Mouse (Mus musculus): ENCODE results near the gene Nup50. TPM values are rescaled to one million over a fixed set of nuclear protein-coding genes. Genes with fewer than 3 reads are reported as not detected.
A peak's percentile ranks its signal among the peaks of the same experiment; 100 is the strongest.
"Not testable (repeated sequence)": the region's sequence is repeated elsewhere in the genome, so short reads cannot be mapped to it uniquely, and the experiment has no call there.

The Nup50 gene
- polyA plus RNA-seq (2016; fragmentation: Nextera tagmentation; extraction: Ambion mirVana) = 34.0 and 42.5 TPM in 2 replicates

- Histone ChIP-seq H3K4me3 (peak within 1 kb of the TSS; percentile 96), H3K27me3 (ENCODE audit: insufficient read depth, poor library complexity, severe bottlenecking) (no peaks in the 10 kb centered on the region), H3K36me3 (peaks cover 16% of the 10 kb centered on the region), H3K9me3 (no peaks in the 10 kb centered on the region), H3K27ac (peak within 1 kb of the TSS; percentile 99), H3K4me1 (peaks cover 23% of the 10 kb centered on the region)
- DNase-seq (ENCODE audit: low spot score) = peak; percentile 100
- WGBS = under 1% methylated on average over 60 of the region's 60 CpGs
Observed at GRCm38 (mm10) chr15:84922884-84923507, at the start of gene Nup50. Gene Nup50, plus strand, starts transcription at chr15:84923411.

DNA sequence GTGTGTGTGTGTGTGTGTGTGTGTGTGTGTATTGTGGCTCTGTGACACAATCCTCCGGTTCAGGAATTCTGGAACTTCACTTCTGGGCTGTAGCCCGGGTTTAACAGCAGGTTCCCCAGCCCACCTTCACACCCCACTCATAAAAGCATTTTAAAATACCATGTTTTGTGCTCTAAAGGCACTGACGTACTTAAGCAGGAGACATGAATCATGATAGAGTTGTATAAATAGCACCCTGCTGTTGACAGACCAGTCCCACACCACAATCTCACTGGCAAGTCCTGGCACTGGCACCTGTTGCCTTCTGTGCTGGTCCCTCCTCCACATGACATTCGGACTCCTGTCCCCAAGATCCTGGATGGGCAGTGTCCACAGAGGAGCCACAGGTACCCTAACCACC, 49.3 kb upstream of the Nup50 start:
- H3K36me3 ChIP-seq = no peaks in the 10 kb centered on the region
- H3K4me1 ChIP-seq = peaks cover 5% of the 10 kb centered on the region; the same call in 1 of the 2 replicates
- H3K9me3 ChIP-seq = no peaks in the 10 kb centered on the region
- WGBS = 71% methylated on average over 4 of the region's 4 CpGs
- H3K27me3 ChIP-seq (ENCODE audit: insufficient read depth, poor library complexity, severe bottlenecking) = 0 out of 2 replicates have a peak, but pooled peaks cover 4% of the 10 kb centered on the region
- no peak for DNase-seq (ENCODE audit: low spot score)
- H3K4me3 ChIP-seq = no peak overlapping the region
- H3K27ac ChIP-seq = no peak overlapping the region

- H3K36me3 ChIP-seq = no peaks in the 10 kb centered on the region
- no peaks in the 10 kb centered on the region for H3K9me3 ChIP-seq
- no peak for DNase-seq (ENCODE audit: low spot score)
- no peak overlapping the region for H3K27ac ChIP-seq
- WGBS = 76% methylated on average over 12 of the region's 12 CpGs
- H3K4me1 ChIP-seq = peaks cover 5% of the 10 kb centered on the region; the same call in 1 of the 2 replicates
- no peak overlapping the region for H3K4me3 ChIP-seq
- 0 out of 2 replicates have a peak, but pooled peaks cover 4% of the 10 kb centered on the region for H3K27me3 ChIP-seq (ENCODE audit: insufficient read depth, poor library complexity, severe bottlenecking)
Observed at GRCm38 (mm10) chr15:84877029-84877815, 46.0 kb upstream of the Nup50 start.

- no peaks in the 10 kb centered on the region for H3K36me3 ChIP-seq
- WGBS = 81% methylated on average over 12 of the region's 12 CpGs
- no peak overlapping the region for H3K27ac ChIP-seq
- H3K27me3 ChIP-seq (ENCODE audit: insufficient read depth, poor library complexity, severe bottlenecking) = no peaks in the 10 kb centered on the region; the same call in 1 of the 2 replicates
- no peaks in the 10 kb centered on the region for H3K9me3 ChIP-seq
- peaks cover 10% of the 10 kb centered on the region; the same call in 1 of the 2 replicates for H3K4me1 ChIP-seq
- H3K4me3 ChIP-seq = no peak overlapping the region
- no peak for DNase-seq (ENCODE audit: low spot score)
Observed at GRCm38 (mm10) chr15:84888066-84888465, 35.1 kb upstream of the Nup50 start.

DNA sequence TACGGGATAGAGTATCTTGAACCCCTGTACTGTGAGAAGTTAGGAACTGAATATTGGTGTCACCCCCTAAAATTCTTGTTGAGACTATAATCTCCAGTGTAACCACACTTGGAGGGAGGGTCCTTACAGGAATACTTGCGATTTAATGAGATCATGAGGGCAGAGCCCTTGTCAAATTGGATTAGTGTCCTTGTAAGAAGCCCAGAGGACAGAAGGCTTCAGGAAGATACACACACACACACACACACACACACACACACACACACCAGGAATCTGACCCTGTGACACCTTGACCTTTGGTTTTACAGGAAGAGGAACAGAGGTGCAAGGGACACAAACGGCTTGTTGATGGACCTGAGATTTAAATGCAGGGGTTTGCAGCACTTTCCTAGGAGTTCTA, 32.0 kb upstream of the Nup50 start:
- no peak overlapping the region for H3K4me3 ChIP-seq
- no peaks in the 10 kb centered on the region for H3K36me3 ChIP-seq
- H3K9me3 ChIP-seq = no peaks in the 10 kb centered on the region
- H3K27me3 ChIP-seq (ENCODE audit: insufficient read depth, poor library complexity, severe bottlenecking) = no peaks in the 10 kb centered on the region; the same call in 1 of the 2 replicates
- H3K4me1 ChIP-seq = peaks cover 10% of the 10 kb centered on the region; the same call in 1 of the 2 replicates
- WGBS = 45% methylated on average over 3 of the region's 3 CpGs
- DNase-seq (ENCODE audit: low spot score) = no peak
- H3K27ac ChIP-seq = no peak overlapping the region

DNA sequence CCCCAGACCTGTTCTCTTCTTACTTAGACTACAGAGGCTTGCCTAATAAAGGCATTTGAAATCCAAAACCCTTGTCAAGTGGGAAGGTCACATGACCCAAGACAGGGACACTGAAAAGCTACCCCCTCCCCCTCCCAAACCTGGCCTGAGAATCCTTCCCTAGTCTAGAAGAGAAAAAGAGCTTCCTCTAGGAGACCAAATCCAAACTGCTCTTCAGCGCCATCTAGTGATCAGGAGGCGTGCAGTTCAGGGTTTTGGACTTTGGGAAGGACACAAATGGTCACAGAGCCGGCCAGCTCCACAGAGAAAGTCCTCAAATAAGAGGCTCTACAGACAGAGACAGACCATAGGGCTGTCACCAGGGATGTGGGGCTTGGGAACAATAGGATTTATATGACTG, 31.6 kb upstream of the Nup50 start:
- H3K4me3 ChIP-seq = no peak overlapping the region

DNA sequence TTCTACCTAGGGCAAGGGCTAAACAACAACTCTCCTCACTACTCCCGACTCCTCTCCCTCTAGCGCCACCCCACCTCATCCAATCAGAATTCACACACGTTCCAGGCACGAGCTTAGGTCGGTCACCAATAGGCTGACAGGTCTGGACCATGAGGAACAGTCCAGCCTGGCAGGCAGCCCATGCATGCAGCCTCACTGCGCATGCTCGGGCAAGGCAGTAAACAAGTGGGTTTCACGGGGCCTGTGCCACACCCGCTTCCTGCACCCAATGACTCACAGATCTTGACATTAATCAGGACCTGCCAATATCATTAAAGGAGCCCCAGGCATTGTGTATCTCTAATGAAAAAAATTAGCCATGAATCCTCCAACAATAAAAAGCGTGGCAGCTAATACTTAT, 27.0 kb upstream of the Nup50 start:
- not testable (repeated sequence) for H3K36me3 ChIP-seq; H3K4me3 ChIP-seq; H3K9me3 ChIP-seq; H3K27ac ChIP-seq; H3K27me3 ChIP-seq (ENCODE audit: insufficient read depth, poor library complexity, severe bottlenecking); DNase-seq (ENCODE audit: low spot score)
- peaks cover 14% of the 10 kb centered on the region for H3K4me1 ChIP-seq
- 67% methylated on average over 10 of the region's 10 CpGs for WGBS

More for the DNA sequence above, 31.6 kb upstream of the Nup50 start:
- H3K27ac ChIP-seq = no peak overlapping the region
- H3K4me1 ChIP-seq = peaks cover 10% of the 10 kb centered on the region; the same call in 1 of the 2 replicates
- H3K9me3 ChIP-seq = no peaks in the 10 kb centered on the region
- 6% methylated on average over 3 of the region's 3 CpGs for WGBS
- no peaks in the 10 kb centered on the region for H3K36me3 ChIP-seq
- DNase-seq (ENCODE audit: low spot score) = peak; percentile 79
- no peaks in the 10 kb centered on the region; the same call in 1 of the 2 replicates for H3K27me3 ChIP-seq (ENCODE audit: insufficient read depth, poor library complexity, severe bottlenecking)

GRCm38 (mm10) chr15:84896664-84897063, 26.5 kb upstream of the Nup50 start:
- Histone ChIP-seq H3K27me3 (ENCODE audit: insufficient read depth, poor library complexity, severe bottlenecking) (no peaks in the 10 kb centered on the region), H3K4me3 (no peak overlapping the region), H3K4me1 (peaks cover 10% of the 10 kb centered on the region; the same call in 1 of the 2 replicates), H3K9me3 (no peaks in the 10 kb centered on the region), H3K36me3 (no peaks in the 10 kb centered on the region), H3K27ac (no peak overlapping the region)
- no peak for DNase-seq (ENCODE audit: low spot score)
- WGBS = 64% methylated on average over 1 of the region's 1 CpGs

DNA sequence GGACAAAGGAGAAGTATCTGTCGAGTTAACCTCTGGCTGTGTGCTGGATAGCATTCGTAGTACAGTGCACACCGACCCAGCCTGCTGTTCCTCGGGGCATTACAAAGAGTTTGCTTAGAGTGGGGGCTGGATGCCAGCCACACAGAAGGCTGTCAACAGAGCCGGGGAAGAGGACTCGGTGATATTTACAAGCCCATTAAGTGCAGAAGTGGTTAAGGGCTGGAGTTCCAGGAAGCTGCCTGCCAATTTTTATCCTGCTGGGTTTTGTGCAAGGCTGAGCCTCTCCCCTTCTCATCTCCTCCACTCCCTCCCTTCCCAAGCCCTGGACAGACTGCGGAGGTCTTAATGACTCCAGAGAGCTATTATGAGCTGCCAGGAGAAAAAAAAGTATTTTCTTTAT, 25.1 kb upstream of the Nup50 start:
- peaks cover 9% of the 10 kb centered on the region; the same call in 1 of the 2 replicates for H3K4me1 ChIP-seq
- H3K27me3 ChIP-seq (ENCODE audit: insufficient read depth, poor library complexity, severe bottlenecking) = no peaks in the 10 kb centered on the region
- H3K36me3 ChIP-seq = no peaks in the 10 kb centered on the region
- H3K4me3 ChIP-seq = no peak overlapping the region
- DNase-seq (ENCODE audit: low spot score) = no peak
- WGBS = 25% methylated on average over 7 of the region's 7 CpGs
- H3K27ac ChIP-seq = no peak overlapping the region
- no peaks in the 10 kb centered on the region for H3K9me3 ChIP-seq

- Histone ChIP-seq H3K27me3 (ENCODE audit: insufficient read depth, poor library complexity, severe bottlenecking) (no peaks in the 10 kb centered on the region), H3K9me3 (no peaks in the 10 kb centered on the region), H3K4me3 (no peak overlapping the region), H3K27ac (no peak overlapping the region), H3K4me1 (peaks cover under 1% of the 10 kb centered on the region; the same call in 1 of the 2 replicates), H3K36me3 (no peaks in the 10 kb centered on the region)
- WGBS = 72% methylated on average over 7 of the region's 7 CpGs
- no peak for DNase-seq (ENCODE audit: low spot score)
Observed at GRCm38 (mm10) chr15:84903843-84904385, 19.3 kb upstream of the Nup50 start.

GRCm38 (mm10) chr15:84913201-84913600, 10.0 kb upstream of the Nup50 start:
- no peak for DNase-seq (ENCODE audit: low spot score)
- 88% methylated on average over 3 of the region's 3 CpGs for whole genome bisulfite sequencing
- H3K27me3 ChIP-seq (ENCODE audit: insufficient read depth, poor library complexity, severe bottlenecking) = no peaks in the 10 kb centered on the region

DNA sequence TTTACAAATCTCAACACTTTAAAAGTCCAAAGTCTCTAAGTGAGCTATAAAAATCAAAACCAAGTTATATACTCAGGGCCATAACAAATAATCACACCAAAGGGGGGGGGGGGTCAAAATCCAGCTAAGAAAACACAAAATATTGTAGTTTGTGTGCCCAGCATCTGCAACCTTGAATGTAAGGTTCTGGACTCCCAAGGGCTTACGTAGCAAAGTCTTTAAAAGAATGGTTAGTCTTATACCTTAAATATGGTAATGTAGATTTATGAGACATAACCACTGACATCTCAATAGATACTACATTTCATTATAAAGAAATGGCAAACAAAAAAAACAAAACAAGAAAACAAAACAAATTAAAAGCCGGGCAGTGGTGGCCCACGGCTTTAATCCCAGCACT, 3.3 kb upstream of the Nup50 start, which contains the start of gene Gm29666:
Gene Gm29666, minus strand, starts transcription at position 101 of the 400 bp plus-strand sequence.
- DNase-seq (ENCODE audit: low spot score) = no peak
- H3K36me3 ChIP-seq = peaks cover 4% of the 10 kb centered on the region; the same call in 1 of the 2 replicates
- H3K4me1 ChIP-seq = peaks cover 11% of the 10 kb centered on the region; the same call in 1 of the 2 replicates
- H3K9me3 ChIP-seq = no peaks in the 10 kb centered on the region
- no peak within 1 kb of the TSS for H3K4me3 ChIP-seq
- WGBS = 83% methylated on average over 3 of the region's 3 CpGs
- no peaks in the 10 kb centered on the region for H3K27me3 ChIP-seq (ENCODE audit: insufficient read depth, poor library complexity, severe bottlenecking)
- H3K27ac ChIP-seq = no peak within 1 kb of the TSS

More at GRCm38 (mm10) chr15:84913201-84913600, 10.0 kb upstream of the Nup50 start:
- no peak overlapping the region for H3K27ac ChIP-seq
- H3K4me3 ChIP-seq = no peak overlapping the region
- peaks cover 3% of the 10 kb centered on the region; the same call in 1 of the 2 replicates for H3K9me3 ChIP-seq
- no peaks in the 10 kb centered on the region for H3K4me1 ChIP-seq
- peaks cover 4% of the 10 kb centered on the region; the same call in 1 of the 2 replicates for H3K36me3 ChIP-seq

Data from heart, embryonic 10.5 days (tissue).